Mouse (Mus musculus): Measurements from ENCODE around the gene Zfp217. TPM values are rescaled to one million over a fixed set of nuclear protein-coding genes. Genes with fewer than 3 reads are reported as not detected.

The Zfp217 gene
- 1.4 and 1.5 TPM in 2 replicates for polyA plus RNA-seq (2015; fragmentation: Nextera tagmentation; extraction: Ambion mirVana)

DNA sequence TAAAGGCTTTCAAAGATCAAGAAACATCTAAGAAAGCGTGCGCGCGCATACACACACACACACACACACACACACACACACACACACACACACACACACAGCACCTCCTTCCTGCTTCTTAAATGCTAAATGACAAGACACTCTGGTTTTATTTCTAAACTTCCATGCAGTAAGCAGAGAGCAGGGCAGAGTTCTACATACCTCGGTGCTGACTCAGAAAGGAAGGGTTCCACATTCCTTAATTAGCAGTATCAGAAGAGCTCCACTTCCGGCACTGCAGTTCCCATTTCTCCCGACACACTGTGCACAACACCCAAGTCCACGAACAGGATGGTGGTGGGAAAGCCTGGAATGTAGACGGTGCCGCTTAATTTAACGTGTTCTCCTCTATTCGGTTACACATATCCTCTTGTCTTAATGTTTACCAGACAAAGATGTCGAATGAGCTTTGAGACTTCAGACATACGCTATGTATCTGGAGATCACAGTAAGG, at the start of gene Zfp217:
Gene Zfp217 (minus strand): TSS at position 443 of the 493 bp plus-strand sequence.
- Histone ChIP-seq H3K4me3 (replicated peaks; ENCODE audit: low read length) (no peak within 1 kb of the TSS), H3K27me3 (replicated peaks; ENCODE audit: control insufficient read depth, insufficient read depth, low read length) (0 out of 2 replicates have a peak, but pooled peaks cover 2% of the 10 kb centered on the region), H3K27ac (ENCODE audit: low read length) (no peak within 1 kb of the TSS), H3K9me3 (ENCODE audit: control insufficient read depth, low read length) (no peaks in the 10 kb centered on the region), H3K4me2 (ENCODE audit: low read length) (no peak within 1 kb of the TSS), H3K4me1 (replicated peaks; ENCODE audit: control insufficient read depth, insufficient read depth, low read length) (0 out of 2 replicates have a peak, but pooled peaks cover 2% of the 10 kb centered on the region), H3K9ac (replicated peaks; ENCODE audit: low read depth, low read length) (no peak within 1 kb of the TSS), H3K36me3 (ENCODE audit: control insufficient read depth, insufficient read depth) (no peaks in the 10 kb centered on the region)
- WGBS = 75% methylated on average over 14 of the region's 14 CpGs
- no peak for ATAC-seq

DNA sequence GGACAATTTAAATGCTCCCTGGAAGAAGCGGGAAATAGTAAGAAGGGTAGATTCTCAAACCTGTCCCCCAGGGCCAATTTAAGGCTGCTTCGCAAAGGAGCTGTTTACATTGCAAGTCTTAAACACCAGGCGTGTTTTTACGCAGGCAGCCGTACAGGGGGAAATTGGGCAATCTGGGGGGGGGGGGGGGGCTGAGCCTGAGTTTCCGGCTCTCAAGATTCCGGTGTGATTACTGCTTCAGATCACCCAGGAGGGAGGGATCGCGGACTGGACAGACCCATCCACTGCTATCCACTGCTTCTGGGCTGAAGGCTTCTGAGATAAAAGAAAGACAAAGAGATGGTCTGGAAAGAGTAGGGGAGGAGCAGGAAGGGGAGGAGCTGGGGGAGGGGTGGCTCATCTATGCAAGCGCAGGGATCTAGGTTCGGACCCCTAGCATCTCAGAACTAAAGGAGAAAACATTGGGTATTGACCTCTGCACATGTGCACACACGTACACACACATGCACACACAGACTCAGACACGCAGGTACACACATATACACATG, 47.7 kb upstream of the Zfp217 start:
- Histone ChIP-seq H3K4me3 (replicated peaks; ENCODE audit: low read length) (no peak overlapping the region), H3K4me2 (ENCODE audit: low read length) (no peak overlapping the region), H3K36me3 (ENCODE audit: control insufficient read depth, insufficient read depth) (no peaks in the 10 kb centered on the region), H3K27me3 (replicated peaks; ENCODE audit: control insufficient read depth, insufficient read depth, low read length) (no peaks in the 10 kb centered on the region), H3K27ac (ENCODE audit: low read length) (no peak overlapping the region), H3K9me3 (ENCODE audit: control insufficient read depth, low read length) (no peaks in the 10 kb centered on the region), H3K4me1 (replicated peaks; ENCODE audit: control insufficient read depth, insufficient read depth, low read length) (peaks cover 17% of the 10 kb centered on the region), H3K9ac (replicated peaks; ENCODE audit: low read depth, low read length) (no peak overlapping the region)
- 75% methylated on average over 13 of the region's 13 CpGs for WGBS
- no peak for ATAC-seq

DNA sequence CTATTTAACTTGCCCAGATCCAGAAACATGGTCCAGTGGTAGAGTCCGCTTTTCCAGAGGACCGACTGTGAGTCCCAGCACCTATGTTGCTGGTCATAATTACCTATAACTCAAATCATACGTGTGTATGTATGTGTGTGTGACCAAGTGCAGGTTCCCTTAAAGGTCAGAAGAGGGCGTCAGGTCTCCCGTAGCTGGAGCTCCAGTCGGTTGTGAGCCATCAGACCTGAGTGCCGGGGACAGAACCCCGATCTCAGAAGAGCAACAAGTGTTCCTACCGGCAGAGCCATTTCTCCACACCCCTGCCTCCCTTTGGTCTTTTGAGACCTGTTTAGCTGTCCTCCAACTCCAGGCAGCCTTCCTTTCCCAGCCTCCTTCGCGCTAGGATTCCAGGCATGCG, 46.9 kb upstream of the Zfp217 start:
- no peaks in the 10 kb centered on the region for H3K27me3 ChIP-seq (replicated peaks; ENCODE audit: control insufficient read depth, insufficient read depth, low read length)
- no peak for ATAC-seq
- H3K36me3 ChIP-seq (ENCODE audit: control insufficient read depth, insufficient read depth) = no peaks in the 10 kb centered on the region
- H3K4me2 ChIP-seq (ENCODE audit: low read length) = no peak overlapping the region
- no peak overlapping the region for H3K4me3 ChIP-seq (replicated peaks; ENCODE audit: low read length)
- H3K9ac ChIP-seq (replicated peaks; ENCODE audit: low read depth, low read length) = no peak overlapping the region
- peaks cover 17% of the 10 kb centered on the region for H3K4me1 ChIP-seq (replicated peaks; ENCODE audit: control insufficient read depth, insufficient read depth, low read length)
- WGBS = 98% methylated on average over 12 of the region's 12 CpGs
- H3K9me3 ChIP-seq (ENCODE audit: control insufficient read depth, low read length) = no peaks in the 10 kb centered on the region
- no peak overlapping the region for H3K27ac ChIP-seq (ENCODE audit: low read length)

DNA sequence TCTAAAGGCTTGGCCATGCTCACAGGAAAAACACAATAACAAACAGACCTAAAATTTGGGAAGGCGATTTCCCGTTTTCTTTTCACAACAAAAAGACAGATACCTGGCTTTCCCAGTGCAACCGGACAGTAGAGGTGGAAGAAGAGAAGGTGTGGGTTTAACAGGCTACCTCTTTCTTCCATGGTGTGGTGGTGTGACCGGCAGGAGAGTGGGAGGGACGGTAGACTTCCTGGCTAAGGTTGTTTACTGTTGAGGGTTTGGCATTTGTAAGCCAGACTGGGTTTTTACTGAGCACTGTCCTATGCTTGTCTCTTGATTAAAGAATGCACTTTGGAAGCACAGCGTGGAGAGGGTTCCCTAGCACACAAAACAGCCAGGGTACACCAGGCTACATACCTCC, 45.9 kb upstream of the Zfp217 start:
- peak; percentile 47; the same call in 1 of the 2 replicates for ATAC-seq
- peak overlapping the region; percentile 53 for H3K9ac ChIP-seq (replicated peaks; ENCODE audit: low read depth, low read length)
- 8% methylated on average over 6 of the region's 6 CpGs for WGBS
- no peaks in the 10 kb centered on the region for H3K9me3 ChIP-seq (ENCODE audit: control insufficient read depth, low read length)
- H3K36me3 ChIP-seq (ENCODE audit: control insufficient read depth, insufficient read depth) = no peaks in the 10 kb centered on the region
- peak overlapping the region; percentile 72 for H3K27ac ChIP-seq (ENCODE audit: low read length)
- H3K4me2 ChIP-seq (ENCODE audit: low read length) = peak overlapping the region; percentile 58
- no peaks in the 10 kb centered on the region for H3K27me3 ChIP-seq (replicated peaks; ENCODE audit: control insufficient read depth, insufficient read depth, low read length)
- H3K4me1 ChIP-seq (replicated peaks; ENCODE audit: control insufficient read depth, insufficient read depth, low read length) = peaks cover 17% of the 10 kb centered on the region
- peak overlapping the region; percentile 38 for H3K4me3 ChIP-seq (replicated peaks; ENCODE audit: low read length)

DNA sequence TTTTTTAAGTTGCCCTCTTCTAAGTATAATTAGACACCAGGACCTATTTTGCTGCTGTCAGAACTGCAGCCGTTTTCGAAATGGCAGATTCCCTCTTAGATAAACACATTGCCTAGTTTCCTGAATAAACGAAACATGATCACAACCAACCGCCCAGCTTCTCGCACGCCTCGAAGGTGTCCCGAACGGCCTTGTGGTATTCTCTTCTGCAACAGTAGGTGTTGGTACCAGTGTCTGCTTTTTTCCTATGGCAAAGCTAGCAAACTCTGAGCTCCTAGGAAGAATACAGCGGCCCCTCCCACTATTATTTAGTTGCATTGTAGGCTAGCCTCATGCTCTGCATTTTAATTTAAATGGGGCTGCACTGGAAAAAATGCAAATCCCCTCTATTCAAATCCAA, 45.3 kb upstream of the Zfp217 start:
- ATAC-seq = peak; percentile 68
- Histone ChIP-seq H3K4me2 (ENCODE audit: low read length) (peak overlapping the region; percentile 58), H3K36me3 (ENCODE audit: control insufficient read depth, insufficient read depth) (no peaks in the 10 kb centered on the region), H3K9me3 (ENCODE audit: control insufficient read depth, low read length) (no peaks in the 10 kb centered on the region), H3K27ac (ENCODE audit: low read length) (peak overlapping the region; percentile 72), H3K4me3 (replicated peaks; ENCODE audit: low read length) (peak overlapping the region; percentile 38), H3K27me3 (replicated peaks; ENCODE audit: control insufficient read depth, insufficient read depth, low read length) (no peaks in the 10 kb centered on the region), H3K9ac (replicated peaks; ENCODE audit: low read depth, low read length) (peak overlapping the region; percentile 53), H3K4me1 (replicated peaks; ENCODE audit: control insufficient read depth, insufficient read depth, low read length) (peaks cover 17% of the 10 kb centered on the region)
- 0% methylated on average over 10 of the region's 10 CpGs for WGBS

DNA sequence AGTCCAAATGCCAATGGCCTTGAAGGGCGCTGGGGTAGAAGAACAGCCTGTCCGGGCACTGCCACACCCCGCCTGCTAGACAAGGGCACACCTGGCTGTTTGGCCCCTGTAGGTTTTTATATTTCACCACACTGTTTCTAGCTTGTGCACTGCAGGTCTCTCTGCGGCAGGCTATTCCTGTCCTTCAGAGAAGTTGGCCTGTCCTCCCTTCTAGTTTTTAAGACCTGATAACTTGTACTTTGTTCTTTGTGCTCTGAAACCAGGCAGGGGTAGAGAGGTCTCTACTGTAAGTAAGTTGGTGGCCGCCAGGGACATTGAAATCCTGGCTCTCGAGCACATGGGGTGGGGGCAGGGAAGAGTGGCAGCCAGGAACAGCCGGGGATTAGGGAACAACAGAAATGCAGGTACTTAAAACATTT, 44.8 kb upstream of the Zfp217 start:
- H3K27ac ChIP-seq (ENCODE audit: low read length) = peak overlapping the region; percentile 72
- no peaks in the 10 kb centered on the region for H3K36me3 ChIP-seq (ENCODE audit: control insufficient read depth, insufficient read depth)
- peaks cover 17% of the 10 kb centered on the region for H3K4me1 ChIP-seq (replicated peaks; ENCODE audit: control insufficient read depth, insufficient read depth, low read length)
- H3K4me2 ChIP-seq (ENCODE audit: low read length) = peak overlapping the region; percentile 58
- peak overlapping the region; percentile 32; the same call in 1 of the 2 replicates for H3K9ac ChIP-seq (replicated peaks; ENCODE audit: low read depth, low read length)
- H3K27me3 ChIP-seq (replicated peaks; ENCODE audit: control insufficient read depth, insufficient read depth, low read length) = no peaks in the 10 kb centered on the region
- H3K4me3 ChIP-seq (replicated peaks; ENCODE audit: low read length) = peak overlapping the region; percentile 38
- H3K9me3 ChIP-seq (ENCODE audit: control insufficient read depth, low read length) = no peaks in the 10 kb centered on the region
- ATAC-seq = peak; percentile 77
- WGBS = 19% methylated on average over 7 of the region's 7 CpGs

DNA sequence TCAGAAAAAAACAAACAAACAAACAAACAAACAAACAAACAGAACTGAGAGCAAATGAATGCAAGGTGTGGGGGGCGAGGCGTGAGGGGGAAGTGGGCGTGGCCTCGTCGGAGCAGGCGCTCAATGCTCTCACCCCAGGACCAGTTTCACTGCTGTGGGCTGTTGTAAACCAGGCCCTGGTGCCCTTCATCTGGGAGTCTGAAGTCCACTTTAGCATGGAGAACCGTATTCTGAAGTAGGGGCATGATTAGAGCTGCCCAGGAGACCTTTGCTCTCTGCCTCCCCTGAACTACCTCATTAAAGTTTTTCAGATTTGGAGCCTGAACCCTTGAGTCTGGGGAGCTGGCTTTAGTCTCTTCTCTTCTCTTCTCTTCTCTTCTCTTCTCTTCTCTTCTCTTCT, 40.8 kb upstream of the Zfp217 start:
- Histone ChIP-seq H3K4me2 (ENCODE audit: low read length) (no peak overlapping the region), H3K9ac (replicated peaks; ENCODE audit: low read depth, low read length) (no peak overlapping the region), H3K36me3 (ENCODE audit: control insufficient read depth, insufficient read depth) (no peaks in the 10 kb centered on the region), H3K9me3 (ENCODE audit: control insufficient read depth, low read length) (no peaks in the 10 kb centered on the region), H3K4me1 (replicated peaks; ENCODE audit: control insufficient read depth, insufficient read depth, low read length) (peaks cover 20% of the 10 kb centered on the region), H3K27ac (ENCODE audit: low read length) (no peak overlapping the region), H3K4me3 (replicated peaks; ENCODE audit: low read length) (no peak overlapping the region), H3K27me3 (replicated peaks; ENCODE audit: control insufficient read depth, insufficient read depth, low read length) (no peaks in the 10 kb centered on the region)
- ATAC-seq = no peak
- whole genome bisulfite sequencing = 87% methylated on average over 7 of the region's 7 CpGs

DNA sequence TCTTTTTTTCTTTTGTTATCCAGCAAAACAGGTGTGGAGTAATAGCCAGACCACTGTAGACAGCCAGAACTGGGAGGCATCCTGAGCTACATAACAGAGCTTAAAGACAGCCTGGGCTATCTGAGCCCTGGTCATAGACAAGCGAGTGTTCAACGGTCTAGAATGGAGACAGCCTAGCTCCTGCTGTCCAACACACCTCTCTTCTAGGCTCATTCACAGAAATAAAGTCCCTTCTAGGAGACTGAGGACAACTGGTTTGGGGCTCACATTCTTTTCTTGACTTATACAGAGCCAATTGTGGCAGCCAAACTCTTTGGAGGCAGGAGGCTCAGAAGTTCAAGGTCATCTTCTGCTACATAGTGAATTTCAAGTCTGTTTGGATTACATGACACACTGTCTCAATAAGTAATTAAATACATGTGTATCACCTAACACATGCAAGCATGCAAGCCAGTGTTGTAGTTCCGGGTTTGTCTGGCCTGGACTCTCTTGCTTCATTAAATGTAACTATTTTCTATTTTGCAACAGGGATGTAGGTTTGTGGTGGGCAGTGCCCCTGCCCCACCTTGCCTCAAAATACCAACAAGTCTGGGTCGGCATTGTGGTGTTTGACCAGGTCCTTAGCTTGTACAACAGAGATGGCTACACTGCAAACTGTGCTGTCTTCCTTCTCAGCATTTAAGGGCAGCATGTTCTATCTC, 37.4 kb upstream of the Zfp217 start:
- ATAC-seq = no peak; the same call in 1 of the 2 replicates

DNA sequence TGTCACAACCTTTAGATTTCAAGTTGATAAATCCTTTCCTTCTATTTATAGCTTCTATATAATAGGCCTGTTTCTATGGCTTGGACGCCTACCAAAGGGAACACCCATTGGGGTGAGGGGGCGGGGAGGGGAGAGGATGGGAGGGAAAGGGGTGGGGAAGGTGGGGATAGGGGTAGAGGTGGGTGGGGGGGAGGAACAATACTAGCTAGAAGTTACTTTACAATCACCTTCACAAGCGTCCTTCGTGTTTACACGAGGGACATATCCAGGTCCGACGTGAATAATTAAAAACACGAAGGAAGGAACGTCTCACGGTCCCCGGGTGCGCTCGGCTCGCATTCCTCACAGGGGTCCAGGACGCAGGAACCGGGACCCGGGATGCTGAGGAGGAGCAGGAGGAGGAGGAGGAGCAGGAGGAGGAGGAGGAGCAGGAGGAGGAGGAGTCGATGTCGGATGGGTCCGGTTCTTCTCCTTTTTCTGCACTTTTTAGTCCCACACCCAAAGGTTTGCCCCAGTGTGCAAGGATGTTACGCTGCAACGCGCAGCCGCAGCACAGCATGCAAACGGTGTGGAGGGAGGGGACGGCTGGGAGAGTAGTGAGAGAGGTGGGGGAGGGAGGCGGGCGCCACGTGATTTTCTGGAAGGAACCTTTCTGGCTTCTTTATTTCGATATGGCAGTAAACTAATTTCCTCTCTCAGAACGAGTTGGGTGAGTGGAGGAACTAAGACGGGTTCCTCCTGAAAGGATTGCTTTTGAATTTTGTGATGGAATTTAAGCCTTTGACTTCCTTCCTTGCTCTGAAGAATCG, 36.5 kb upstream of the Zfp217 start:
- WGBS = 1% methylated on average over 33 of the region's 33 CpGs
- peak overlapping the region; percentile 73 for H3K4me2 ChIP-seq (ENCODE audit: low read length)
- H3K27ac ChIP-seq (ENCODE audit: low read length) = peak overlapping the region; percentile 18; the same call in 1 of the 2 replicates
- H3K36me3 ChIP-seq (ENCODE audit: control insufficient read depth, insufficient read depth) = no peaks in the 10 kb centered on the region
- H3K4me1 ChIP-seq (replicated peaks; ENCODE audit: control insufficient read depth, insufficient read depth, low read length) = peaks cover 8% of the 10 kb centered on the region
- no peaks in the 10 kb centered on the region for H3K9me3 ChIP-seq (ENCODE audit: control insufficient read depth, low read length)
- peak overlapping the region; percentile 62 for H3K9ac ChIP-seq (replicated peaks; ENCODE audit: low read depth, low read length)
- ATAC-seq = peak; percentile 93
- H3K27me3 ChIP-seq (replicated peaks; ENCODE audit: control insufficient read depth, insufficient read depth, low read length) = no peaks in the 10 kb centered on the region
- H3K4me3 ChIP-seq (replicated peaks; ENCODE audit: low read length) = peak overlapping the region; percentile 53

More for the DNA sequence above, 37.4 kb upstream of the Zfp217 start:
- no peak overlapping the region for H3K27ac ChIP-seq (ENCODE audit: low read length)
- WGBS = 76% methylated on average over 4 of the region's 4 CpGs
- H3K9ac ChIP-seq (replicated peaks; ENCODE audit: low read depth, low read length) = no peak overlapping the region; the same call in 1 of the 2 replicates
- no peaks in the 10 kb centered on the region for H3K27me3 ChIP-seq (replicated peaks; ENCODE audit: control insufficient read depth, insufficient read depth, low read length)
- no peaks in the 10 kb centered on the region for H3K36me3 ChIP-seq (ENCODE audit: control insufficient read depth, insufficient read depth)
- H3K4me1 ChIP-seq (replicated peaks; ENCODE audit: control insufficient read depth, insufficient read depth, low read length) = peaks cover 8% of the 10 kb centered on the region
- peak overlapping the region; percentile 73 for H3K4me2 ChIP-seq (ENCODE audit: low read length)
- no peak overlapping the region for H3K4me3 ChIP-seq (replicated peaks; ENCODE audit: low read length)
- H3K9me3 ChIP-seq (ENCODE audit: control insufficient read depth, low read length) = no peaks in the 10 kb centered on the region
